16 mouse cellular contexts compared by ENCODE assay signal in genomic region chr11:35336558-35336957, GRCm38 (mm10).
DNase-seq lines count a peak whose midpoint lies in the region.
"Had no signal": no experiment of that assay in that cellular context is flagged by ENCODE, and none has a peak within 500 bp of the region (broad histone marks: within the 10 kb centered on the region; RNA-seq: fewer than 3 reads in every experiment).

No protein-coding gene starts in this region.

- peak; percentile 21 to 42 for DNase-seq in urinary bladder, adult 18-20 months (ENCODE audit: low spot score in 2 of 2)
- DNase-seq in urinary bladder, postnatal 10 days (ENCODE audit: low spot score), result no peak
- DNase-seq in cerebellum, adult 11 months, result peak; percentile 80
- DNase-seq in cerebellum, adult 8-10 months, result peak; percentile 79
- DNase-seq in cerebellum, postnatal 36 days, result peak; percentile 86
- no peak for DNase-seq in ovary, postnatal 10 days (ENCODE audit: low spot score)
- DNase-seq in spleen, adult 18-20 months, result no peak
- DNase-seq: adrenal gland, adult 8-10 months; kidney, adult 18-20 months; kidney, postnatal 4 days; layer of hippocampus, adult 9-11 months; lung, postnatal 4 days; right cerebral cortex, adult 18-20 months; right cerebral cortex, postnatal 4 days; thymus, adult 2 months; thymus, postnatal 4 days had no signal

Comparison
In these comparisons a context has a peak if more than half of its experiments do, and no peak if none do; other contexts are left out.
1. DNase-seq: peak in urinary bladder, adult 18-20 months (2 of 2), cerebellum, adult 11 months (single experiment), cerebellum, adult 8-10 months (single experiment) and cerebellum, postnatal 36 days (2 of 2); none in urinary bladder, postnatal 10 days (single experiment), ovary, postnatal 10 days (single experiment) and spleen, adult 18-20 months (0 of 2).